Mouse (Mus musculus) limb, embryonic 11.5 days (tissue): Measurements from ENCODE around the gene Dock7. TPM values are rescaled to one million over a fixed set of nuclear protein-coding genes. Genes with fewer than 3 reads are reported as not detected.

Experiments
- ATAC-seq: fragments of 200-750 bp; cut with Nextera tagmentation; 2 replicates; pipeline ENCODE4 v1.8.0; 2017; ENCODE audit warnings: low read depth; ENCODE audit not compliant: insufficient number of reproducible peaks, low FRiP score, low TSS enrichment
- DNase-seq: peaks from one replicate; pipeline ENCODE4 v3.0.0-alpha.2; 2015; ENCODE audit warnings: low spot score
- H3K27ac ChIP-seq: fragments of 300-500 bp; sonication (generic); replicated peaks from 2 replicates; pipeline ENCODE4 v1.5.1; 2014; ENCODE audit warnings: low read depth, mild to moderate bottlenecking, low read length
- H3K27me3 ChIP-seq: fragments of 300-500 bp; sonication (generic); 2 replicates; pipeline ENCODE4 v1.6.1; 2014; ENCODE audit warnings: mild to moderate bottlenecking, low read length, mixed read lengths; ENCODE audit not compliant: control insufficient read depth, insufficient read depth
- H3K36me3 ChIP-seq: fragments of 300-500 bp; sonication (generic); 2 replicates; pipeline ENCODE4 v1.6.1; 2014; ENCODE audit warnings: mild to moderate bottlenecking, low read length, moderate library complexity, mixed read lengths; ENCODE audit not compliant: control insufficient read depth, insufficient read depth
- H3K4me1 ChIP-seq: fragments of 300-500 bp; sonication (generic); 2 replicates; pipeline ENCODE4 v1.6.1; 2014; ENCODE audit warnings: low read length, mixed read lengths; ENCODE audit not compliant: control insufficient read depth, insufficient read depth
- H3K4me2 ChIP-seq: fragments of 300-500 bp; sonication (generic); 2 replicates; pipeline ENCODE4 v1.6.1; 2014; ENCODE audit warnings: low read depth, mild to moderate bottlenecking, moderate library complexity; ENCODE audit not compliant: severe bottlenecking
- H3K4me3 ChIP-seq: fragments of 300-500 bp; sonication (generic); 2 replicates; pipeline ENCODE4 v1.5.1; 2014; ENCODE audit warnings: low read depth, low read length
- H3K9ac ChIP-seq: fragments of 300-500 bp; sonication (generic); 2 replicates; pipeline ENCODE4 v1.6.1; 2014; ENCODE audit warnings: mild to moderate bottlenecking, low read length
- H3K9me3 ChIP-seq: fragments of 300-500 bp; sonication (generic); 2 replicates; pipeline ENCODE4 v1.6.1; 2016; ENCODE audit warnings: low read length; ENCODE audit not compliant: control insufficient read depth
- WGBS: fragments of 180-500 bp; shearing (Covaris S2); extraction: QIAGEN DNeasy Blood & Tissue Kit; methylation state at CpG from one replicate; pipeline ENCODE4 v1.1.7; 2014; 5-methylcytosine and 5-hydroxymethylcytosine counted together
- polyA plus RNA-seq: library from polyadenylated mRNA; unstranded; fragments of >200 nt; fragmentation: Nextera tagmentation; extraction: Ambion mirVana; gene quantifications from 2 replicates; pipeline ENCODE4 v1.2.1, GENCODE M21; 2014

Dock7 gene
- polyA plus RNA-seq, 1 experiment from 2014 or later = 96.2 TPM

DNA sequence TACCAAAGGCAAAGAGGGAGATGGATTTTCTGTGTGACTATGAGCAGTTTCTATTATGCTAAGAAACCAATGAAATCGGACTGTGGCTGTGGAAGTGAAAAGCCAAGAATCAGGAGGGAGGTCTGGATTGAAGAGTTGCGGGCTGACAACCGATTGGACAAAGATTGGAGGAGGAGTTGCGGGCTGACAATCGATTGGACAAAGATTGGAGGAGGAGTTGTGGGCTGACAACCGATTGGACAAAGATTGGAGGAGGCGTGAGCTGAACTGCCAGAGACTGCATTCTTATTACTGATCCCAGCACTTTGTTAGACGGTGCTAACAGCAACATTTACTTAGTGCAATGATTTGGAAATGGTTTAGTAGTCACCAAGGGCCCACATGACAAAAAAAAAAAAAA is 12.6 kb upstream of the Dock7 start:
- H3K9me3 ChIP-seq = no peaks in the 10 kb centered on the region
- no peak overlapping the region for H3K27ac ChIP-seq
- WGBS = 93% methylated on average over 8 of the region's 8 CpGs
- no peak overlapping the region for H3K4me3 ChIP-seq
- no peak overlapping the region for H3K4me2 ChIP-seq
- H3K9ac ChIP-seq = no peak overlapping the region
- H3K36me3 ChIP-seq = no peaks in the 10 kb centered on the region
- ATAC-seq = no peak
- no peaks in the 10 kb centered on the region for H3K4me1 ChIP-seq
- no peak for DNase-seq
- no peaks in the 10 kb centered on the region for H3K27me3 ChIP-seq

DNA sequence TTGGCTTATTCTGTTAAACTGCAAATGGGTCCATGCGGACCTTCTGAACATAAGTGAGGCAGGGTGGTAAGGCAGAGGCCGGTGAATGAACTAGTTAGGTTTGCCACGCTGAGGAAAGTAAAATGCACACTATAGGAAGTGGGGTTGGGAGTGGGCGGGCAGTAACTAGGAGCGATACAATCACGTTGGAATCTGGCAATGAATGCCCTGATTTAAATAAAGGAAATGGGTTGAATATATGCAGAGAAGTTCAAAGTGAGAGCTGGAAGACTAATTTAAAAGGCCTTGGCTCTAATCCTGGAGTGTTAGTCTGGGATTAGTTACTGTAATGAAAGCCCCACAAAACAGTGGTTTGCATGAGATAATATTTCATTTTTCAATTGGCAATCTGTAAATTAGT is 12.0 kb upstream of the Dock7 start:
- H3K4me3 ChIP-seq = no peak overlapping the region
- no peaks in the 10 kb centered on the region for H3K27me3 ChIP-seq
- no peak overlapping the region for H3K9ac ChIP-seq
- 78% methylated on average over 6 of the region's 6 CpGs for WGBS
- no peak overlapping the region for H3K27ac ChIP-seq
- DNase-seq (no peak), ATAC-seq (no peak)
- no peaks in the 10 kb centered on the region for H3K36me3 ChIP-seq
- no peak overlapping the region for H3K4me2 ChIP-seq
- no peaks in the 10 kb centered on the region for H3K4me1 ChIP-seq
- no peaks in the 10 kb centered on the region for H3K9me3 ChIP-seq

DNA sequence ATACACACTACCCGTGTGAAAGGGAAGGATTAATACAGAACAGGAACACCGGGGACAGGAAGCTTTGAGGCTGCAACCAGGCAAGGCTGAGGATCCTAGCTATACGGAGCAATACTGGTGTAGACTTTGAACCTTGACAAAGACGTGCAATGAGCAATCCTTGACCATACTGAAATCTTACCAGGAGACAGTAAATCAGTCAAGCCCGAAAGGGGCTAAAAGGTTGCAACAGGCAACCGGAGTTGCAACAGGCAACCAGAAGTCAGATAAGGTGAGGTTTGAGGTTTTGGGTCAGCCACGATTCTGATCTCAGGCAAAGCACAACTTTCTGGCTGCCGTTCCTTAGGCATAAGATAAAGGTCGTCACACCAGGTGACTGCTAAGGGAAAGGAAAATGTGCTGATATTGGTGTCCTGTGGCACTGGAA is 10.5 kb upstream of the Dock7 start:
- no peaks in the 10 kb centered on the region for H3K9me3 ChIP-seq
- ATAC-seq (no peak), DNase-seq (no peak)
- H3K36me3 ChIP-seq = no peaks in the 10 kb centered on the region
- H3K27ac ChIP-seq = no peak overlapping the region
- no peaks in the 10 kb centered on the region for H3K27me3 ChIP-seq
- WGBS = 85% methylated on average over 9 of the region's 9 CpGs
- H3K4me3 ChIP-seq = no peak overlapping the region
- H3K9ac ChIP-seq = no peak overlapping the region
- no peak overlapping the region for H3K4me2 ChIP-seq
- no peaks in the 10 kb centered on the region for H3K4me1 ChIP-seq

DNA sequence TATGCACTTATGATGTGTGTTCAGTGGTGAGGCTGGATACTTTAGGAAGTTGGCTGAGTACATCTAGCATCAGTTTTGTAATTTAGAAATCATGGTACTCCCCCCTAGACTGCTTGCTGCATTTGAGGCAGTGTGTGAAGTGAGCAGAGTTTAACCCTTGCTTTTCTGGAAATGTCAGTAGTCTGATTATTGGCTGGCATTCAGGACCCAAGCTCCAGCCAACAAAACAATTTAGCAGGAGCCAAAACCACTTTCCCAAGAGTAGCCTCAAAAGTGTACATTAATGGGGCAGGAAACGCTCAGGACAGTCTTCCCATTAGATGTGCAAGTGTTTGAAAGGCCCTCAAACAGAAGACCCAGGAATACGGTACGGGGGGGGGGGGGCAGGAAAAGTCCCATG is 2.8 kb upstream of the Dock7 start:
- Histone ChIP-seq H3K4me1 (peaks cover 10% of the 10 kb centered on the region; the same call in 1 of the 2 replicates), H3K9ac (no peak overlapping the region), H3K9me3 (no peaks in the 10 kb centered on the region), H3K27ac (no peak overlapping the region), H3K4me2 (no peak overlapping the region), H3K4me3 (no peak overlapping the region), H3K36me3 (no peaks in the 10 kb centered on the region), H3K27me3 (no peaks in the 10 kb centered on the region)
- no peak for DNase-seq
- 53% methylated on average over 3 of the region's 3 CpGs for WGBS
- no peak for ATAC-seq

GRCm38 (mm10) chr4:99122786-99123185 is 2.1 kb upstream of the Dock7 start:
- no peaks in the 10 kb centered on the region for H3K9me3 ChIP-seq
- H3K27ac ChIP-seq = no peak overlapping the region
- DNase-seq (no peak), ATAC-seq (no peak)
- H3K9ac ChIP-seq = no peak overlapping the region
- WGBS = 78% methylated on average over 1 of the region's 1 CpGs
- no peak overlapping the region for H3K4me2 ChIP-seq
- H3K36me3 ChIP-seq = no peaks in the 10 kb centered on the region
- no peaks in the 10 kb centered on the region for H3K27me3 ChIP-seq
- no peak overlapping the region for H3K4me3 ChIP-seq
- H3K4me1 ChIP-seq = peaks cover 10% of the 10 kb centered on the region; the same call in 1 of the 2 replicates

- Histone ChIP-seq H3K4me2 (no peak overlapping the region), H3K9me3 (no peaks in the 10 kb centered on the region), H3K4me3 (no peak overlapping the region), H3K36me3 (no peaks in the 10 kb centered on the region), H3K27me3 (no peaks in the 10 kb centered on the region), H3K9ac (no peak overlapping the region), H3K27ac (no peak overlapping the region), H3K4me1 (peaks cover 10% of the 10 kb centered on the region; the same call in 1 of the 2 replicates)
- DNase-seq (no peak), ATAC-seq (no peak)
- WGBS = 86% methylated on average over 3 of the region's 3 CpGs
Observed at GRCm38 (mm10) chr4:99122047-99122446, 1.3 kb upstream of the Dock7 start.

DNA sequence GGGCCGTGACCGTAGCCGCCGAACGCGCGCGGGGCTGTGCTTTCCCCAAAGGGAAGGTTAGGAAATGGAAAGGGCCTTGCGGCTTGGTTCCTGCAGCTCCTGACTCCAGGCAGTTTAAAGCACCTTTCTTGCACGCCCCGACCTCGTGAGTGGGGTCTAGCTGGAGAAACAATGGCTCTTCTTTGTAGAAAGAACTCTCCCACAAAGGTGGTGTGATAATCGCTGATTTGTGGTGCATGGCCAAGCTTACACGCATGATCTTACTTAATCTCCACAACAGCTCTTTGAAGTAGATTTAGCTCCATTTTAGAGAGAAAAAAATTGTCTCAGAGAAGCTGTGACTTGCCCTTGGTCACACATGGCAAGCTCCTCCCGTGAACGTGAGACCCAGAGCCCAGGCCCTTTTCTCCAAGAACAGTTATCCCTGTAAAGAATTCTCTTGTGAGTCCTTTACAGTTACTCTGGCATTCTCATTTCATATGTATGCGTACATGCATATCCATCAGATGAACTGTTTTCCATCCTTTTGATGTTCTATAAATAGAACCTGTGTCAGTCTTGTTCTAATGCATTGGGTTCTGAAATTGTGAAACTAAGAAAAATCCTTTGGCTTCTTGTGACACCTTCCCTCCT is 524 bp upstream of the Dock7 start:
- ATAC-seq (peak; percentile 49; the same call in 1 of the 2 replicates), DNase-seq (no peak)
- H3K4me2 ChIP-seq = peak overlapping the region; percentile 75
- H3K27ac ChIP-seq = no peak overlapping the region
- H3K9ac ChIP-seq = peak overlapping the region; percentile 87
- no peaks in the 10 kb centered on the region for H3K9me3 ChIP-seq
- H3K27me3 ChIP-seq = no peaks in the 10 kb centered on the region
- H3K4me3 ChIP-seq = peak overlapping the region; percentile 69
- H3K36me3 ChIP-seq = no peaks in the 10 kb centered on the region
- peaks cover 10% of the 10 kb centered on the region; the same call in 1 of the 2 replicates for H3K4me1 ChIP-seq
- WGBS = 4% methylated on average over 17 of the region's 17 CpGs

GRCm38 (mm10) chr4:99119051-99119450 is 1.7 kb downstream of the Dock7 start:
- ATAC-seq (no peak), DNase-seq (no peak)
- Histone ChIP-seq H3K36me3 (no peaks in the 10 kb centered on the region), H3K4me2 (peak overlapping the region; percentile 31), H3K27ac (no peak overlapping the region), H3K4me3 (no peak overlapping the region), H3K4me1 (peaks cover 10% of the 10 kb centered on the region; the same call in 1 of the 2 replicates), H3K27me3 (no peaks in the 10 kb centered on the region), H3K9ac (no peak overlapping the region), H3K9me3 (no peaks in the 10 kb centered on the region)
- WGBS = 51% methylated on average over 5 of the region's 5 CpGs

GRCm38 (mm10) chr4:99115797-99116196 is 4.9 kb downstream of the Dock7 start:
- ATAC-seq = no peak
- H3K4me2 ChIP-seq = no peak overlapping the region
- WGBS = 87% methylated on average over 9 of the region's 9 CpGs

More at GRCm38 (mm10) chr4:99115797-99116196, 4.9 kb downstream of the Dock7 start:
- no peak for DNase-seq
- Histone ChIP-seq H3K9me3 (no peaks in the 10 kb centered on the region), H3K27me3 (no peaks in the 10 kb centered on the region), H3K4me1 (peaks cover 5% of the 10 kb centered on the region; the same call in 1 of the 2 replicates), H3K9ac (no peak overlapping the region), H3K27ac (no peak overlapping the region), H3K36me3 (no peaks in the 10 kb centered on the region), H3K4me3 (no peak overlapping the region)
